Mouse (Mus musculus): ENCODE data around the gene Ddx3x. TPM values are rescaled to one million over a fixed set of nuclear protein-coding genes. Genes with fewer than 3 reads are reported as not detected.

Gene Ddx3x
- 2.2 and 17.0 TPM in 2 replicates for polyA plus RNA-seq (2012; ENCODE audit: low replicate concordance)

DNA sequence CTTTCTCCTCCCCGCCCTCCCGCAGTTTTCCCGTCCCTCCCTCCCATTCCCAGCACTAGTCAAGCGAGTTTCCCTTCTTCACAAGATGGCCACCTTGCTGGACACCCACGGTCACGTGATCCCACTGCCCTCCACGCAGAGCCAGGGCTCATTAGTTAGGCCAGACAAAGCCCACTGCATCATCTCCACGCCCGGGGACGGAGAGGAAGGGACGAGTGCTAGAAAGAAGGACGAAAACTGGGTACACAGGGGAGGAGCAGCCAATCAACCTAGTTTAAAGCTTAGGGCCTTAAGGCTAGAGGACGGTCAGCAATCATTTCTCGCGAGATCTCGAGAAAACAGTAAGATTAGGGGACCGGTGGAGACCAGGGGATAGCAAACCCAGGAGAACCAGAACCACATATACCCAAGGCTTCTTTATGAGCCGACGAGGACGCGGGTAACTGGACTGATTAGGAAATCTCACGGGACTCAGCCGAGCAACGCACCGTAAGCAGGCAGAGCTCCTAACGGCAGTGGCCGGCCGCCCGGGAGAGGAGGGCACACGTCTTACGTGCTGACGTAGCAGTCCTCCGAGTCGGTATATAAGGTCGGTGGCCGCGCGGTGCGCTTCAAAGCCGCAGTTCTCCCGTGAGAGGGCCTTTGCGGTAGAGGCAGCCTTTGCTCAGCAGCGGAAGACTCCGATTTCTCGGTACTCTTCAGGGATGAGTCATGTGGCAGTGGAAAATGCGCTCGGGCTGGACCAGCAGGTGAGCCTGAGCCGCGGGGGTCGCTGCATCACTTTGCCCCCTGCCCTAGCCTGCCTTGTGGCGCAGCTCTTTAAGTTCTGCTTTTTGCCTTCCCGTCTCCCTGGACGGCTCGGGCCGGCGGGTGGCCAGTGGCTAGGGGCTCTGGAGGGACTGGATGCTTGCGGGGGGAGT lies at the start of gene Ddx3x:
Gene Ddx3x (plus strand): TSS at position 562 of the 920 bp plus-strand sequence.

Other genes with a start within 250 kb of the Ddx3x start
- gene Usp9x, start 209.5 kb upstream of the Ddx3x start, polyA plus RNA-seq (2012; ENCODE audit: low replicate concordance): 5.6 and 7.4 TPM in 2 replicates
- 0.37 and 1.8 TPM in 2 replicates for gene Nyx, start 185.1 kb downstream of the Ddx3x start, polyA plus RNA-seq (2012; ENCODE audit: low replicate concordance)

Data from hematopoietic multipotent progenitor cell, adult 10-12 weeks (in vitro differentiated cells).